Mouse (Mus musculus): ENCODE data around the gene Senp7. TPM values are rescaled to one million over a fixed set of nuclear protein-coding genes. Genes with fewer than 3 reads are reported as not detected.

The Senp7 gene
- total RNA-seq, 2 experiments from 2014 or later = 14.4 to 16.0 TPM

Small RNAs within 50 kb of the gene (microRNA-seq; reads per million reads assigned to microRNA genes)
- 0 reads per million in 2 experiments for gene Gm24047 (ENCODE audit: borderline number of aligned reads in 2 of 2)

Other genes with a start within 250 kb of the Senp7 start
- gene Nfkbiz, start 209.4 kb upstream of the Senp7 start, total RNA-seq (2021) = 1 to 10 TPM; 2.4 TPM
- under 1 TPM; 0.38 to 0.72 TPM for gene Nxpe3, start 153.1 kb upstream of the Senp7 start, total RNA-seq (2021)
- 1 to 10 TPM; 5.4 to 6.6 TPM for gene Cep97, start 113.5 kb upstream of the Senp7 start, total RNA-seq (2021)
- gene Rpl24, start 82.1 kb upstream of the Senp7 start, total RNA-seq (2021) = 100 to 1,000 TPM; 549 to 570 TPM
- 10 to 100 TPM; 10.5 to 11.2 TPM for gene Zbtb11, start 74.5 kb upstream of the Senp7 start, total RNA-seq (2021)
- 10 to 100 TPM; 50.8 to 52.1 TPM for gene Pcnp, start 18.6 kb upstream of the Senp7 start, total RNA-seq (2021)
- 10 to 100 TPM; 10.4 to 13.1 TPM for gene Trmt10c, start 10.5 kb upstream of the Senp7 start, total RNA-seq (2021)
- gene Impg2, start 156.0 kb downstream of the Senp7 start, total RNA-seq (2021) = under 1 TPM; 0.08 to 0.11 TPM

Measured in heart, postnatal 36 days (tissue).